Mouse (Mus musculus) small intestine, adult 2 months (tissue): ENCODE measurements around the gene Zscan10. TPM values are rescaled to one million over a fixed set of nuclear protein-coding genes. Genes with fewer than 3 reads are reported as not detected.

Experiments used
- H3K27ac ChIP-seq: fragments of 200-500 bp; 2 replicates; pipeline ENCODE4 v1.5.1; 2012; ENCODE audit warnings: low read depth, low read length, control low read depth, inconsistent platforms; ENCODE audit not compliant: insufficient read depth
- H3K27me3 ChIP-seq: fragments of 200-500 bp; 2 replicates; pipeline ENCODE4 v1.6.1; 2012; ENCODE audit warnings: mild to moderate bottlenecking, moderate library complexity, low read length, inconsistent platforms; ENCODE audit not compliant: control insufficient read depth, insufficient read depth
- H3K36me3 ChIP-seq: fragments of 200-500 bp; 2 replicates; pipeline ENCODE4 v1.6.1; 2012; ENCODE audit warnings: mild to moderate bottlenecking, low read length, control low read depth, inconsistent platforms; ENCODE audit not compliant: control insufficient read depth, insufficient read depth
- H3K4me1 ChIP-seq: fragments of 200-500 bp; 2 replicates; pipeline ENCODE4 v1.6.1; 2012; ENCODE audit warnings: low read length, inconsistent platforms, mixed read lengths; ENCODE audit not compliant: control insufficient read depth, insufficient read depth, insufficient read length
- H3K4me3 ChIP-seq: fragments of 200-500 bp; 2 replicates; pipeline ENCODE4 v1.5.1; 2012; ENCODE audit warnings: low read depth, mild to moderate bottlenecking, control low read depth, inconsistent platforms, low read length, moderate library complexity
- CTCF ChIP-seq: fragments of 200-500 bp; IDR thresholded peaks from 2 replicates; pipeline ENCODE4 v1.5.1; 2012; ENCODE audit warnings: low read depth, mild to moderate bottlenecking, control low read depth, inconsistent platforms, low read length, moderate library complexity, mixed read lengths; ENCODE audit not compliant: insufficient replicate concordance, insufficient read length; ENCODE audit errors: extremely low read depth
- POLR2A ChIP-seq: fragments of 200-500 bp; IDR thresholded peaks from 2 replicates; pipeline ENCODE4 v1.6.1; 2012; ENCODE audit warnings: low read depth, mild to moderate bottlenecking, control low read depth, inconsistent platforms, low read length, moderate library complexity
- WGBS: fragments of 180-500 bp; shearing (Covaris S2); methylation state at CpG from one replicate; pipeline ENCODE4 v1.1.7; 2018; 5-methylcytosine and 5-hydroxymethylcytosine counted together
- polyA plus RNA-seq: library from polyadenylated mRNA; depleted of rRNA; stranded (reverse); fragments of >200 nt; gene quantifications from 2 replicates; pipeline ENCODE4 v1.2.3, GENCODE M21; 2012

The Zscan10 gene
- polyA plus RNA-seq, 1 experiment, result not detected

DNA sequence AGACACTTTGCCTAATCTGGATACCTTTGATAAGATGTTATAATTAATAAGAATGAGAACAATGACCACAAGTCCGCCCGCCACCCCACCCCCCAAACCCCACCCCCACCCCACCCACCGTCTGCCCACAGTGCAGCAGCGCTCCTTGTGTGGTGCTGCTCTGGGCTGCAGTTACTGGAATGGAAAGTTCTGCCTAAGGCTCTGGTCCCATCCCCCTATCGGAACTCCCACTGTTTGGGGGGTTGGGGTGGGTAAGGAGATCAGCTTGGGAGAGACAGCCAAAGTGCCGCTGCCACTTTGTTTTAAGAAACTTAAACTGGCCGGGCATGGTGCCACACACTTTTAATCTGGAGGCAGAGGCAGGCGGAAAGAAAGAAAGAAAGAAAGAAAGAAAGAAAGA lies 2.4 kb downstream of the Zscan10 start:
- Histone ChIP-seq H3K4me1 (peaks cover 2% of the 10 kb centered on the region; the same call in 1 of the 2 replicates), H3K36me3 (no peaks in the 10 kb centered on the region), H3K4me3 (no peak overlapping the region), H3K27ac (no peak overlapping the region), H3K27me3 (no peaks in the 10 kb centered on the region)
- 55% methylated on average over 8 of the region's 8 CpGs for WGBS
- TF ChIP-seq POLR2A (no peak), CTCF (no peak)

DNA sequence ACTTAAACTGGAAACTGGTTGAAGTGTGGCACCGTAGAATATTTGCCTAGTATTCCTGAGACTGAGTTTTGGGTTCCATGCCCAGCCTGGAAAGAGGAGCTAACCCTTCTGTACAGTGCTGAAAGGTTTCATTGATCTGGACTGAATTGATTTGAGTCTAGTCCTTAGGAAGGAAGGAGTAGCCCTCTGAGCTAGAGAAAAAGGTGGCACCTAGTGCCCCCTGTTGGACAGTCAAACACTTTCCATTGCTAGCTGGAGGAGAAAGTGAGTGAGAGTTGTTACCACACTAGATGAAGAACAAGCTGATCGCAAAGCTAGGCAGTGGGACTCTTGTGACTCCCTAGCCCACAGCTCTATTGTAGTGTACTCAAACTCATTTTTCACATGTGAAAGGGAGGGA lies 2.9 kb downstream of the Zscan10 start:
- H3K27me3 ChIP-seq, result no peaks in the 10 kb centered on the region
- peaks cover 2% of the 10 kb centered on the region; the same call in 1 of the 2 replicates for H3K4me1 ChIP-seq
- no peak overlapping the region for H3K27ac ChIP-seq
- no peak overlapping the region for H3K4me3 ChIP-seq
- no peaks in the 10 kb centered on the region for H3K36me3 ChIP-seq
- WGBS, result 68% methylated on average over 2 of the region's 2 CpGs
- TF ChIP-seq CTCF, result no peak
- TF ChIP-seq POLR2A, result no peak

DNA sequence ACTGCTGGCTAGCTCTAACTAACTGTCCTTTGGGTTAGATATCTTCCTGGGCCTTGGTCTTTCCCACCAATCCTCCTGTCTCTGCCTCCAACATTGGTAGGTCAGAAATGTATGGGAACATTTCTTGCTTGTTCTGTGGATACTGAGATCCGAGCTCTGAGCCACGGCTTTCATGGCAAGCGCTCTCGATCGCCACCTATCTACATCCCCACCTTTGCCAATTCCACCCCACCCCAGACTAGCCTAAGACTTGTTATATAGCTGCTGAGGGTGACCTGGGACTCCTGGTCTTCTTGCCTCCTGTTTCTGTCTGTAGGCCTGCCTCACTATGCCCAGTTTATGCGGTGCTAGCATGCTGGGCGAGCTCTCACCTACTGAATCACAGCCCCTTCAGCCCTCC lies 3.7 kb downstream of the Zscan10 start:
- WGBS, result 73% methylated on average over 7 of the region's 7 CpGs
- no peaks in the 10 kb centered on the region for H3K36me3 ChIP-seq
- H3K4me1 ChIP-seq, result peaks cover 2% of the 10 kb centered on the region; the same call in 1 of the 2 replicates
- TF ChIP-seq CTCF, result 0 out of 2 replicates have a peak, but pooled peaks have one; percentile 15
- TF ChIP-seq POLR2A, result no peak
- no peak overlapping the region for H3K27ac ChIP-seq
- H3K27me3 ChIP-seq, result no peaks in the 10 kb centered on the region
- no peak overlapping the region for H3K4me3 ChIP-seq

DNA sequence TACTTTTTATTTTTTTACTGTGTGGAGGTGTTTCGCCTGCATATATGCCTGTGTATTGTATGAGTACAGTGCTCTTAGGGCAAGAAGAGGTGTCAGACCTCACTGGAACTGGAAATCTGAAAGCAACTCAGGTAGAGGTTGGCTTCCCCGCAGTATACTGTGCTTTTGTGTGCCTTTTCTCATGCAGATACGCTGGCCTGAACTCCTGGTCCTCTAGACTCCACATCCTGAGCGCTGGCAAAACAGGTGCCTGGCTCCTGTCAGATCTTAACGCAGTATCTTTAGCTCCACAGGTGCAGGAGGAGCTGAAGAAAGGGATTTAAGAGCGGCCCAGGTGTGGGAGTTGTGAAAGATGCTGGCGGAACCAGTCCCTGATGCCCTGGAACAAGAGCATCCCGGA lies 4.6 kb downstream of the Zscan10 start:
- Histone ChIP-seq H3K27ac (no peak overlapping the region), H3K4me1 (no peaks in the 10 kb centered on the region), H3K4me3 (no peak overlapping the region), H3K27me3 (no peaks in the 10 kb centered on the region), H3K36me3 (no peaks in the 10 kb centered on the region)
- WGBS, result 89% methylated on average over 8 of the region's 8 CpGs
- TF ChIP-seq CTCF (no peak), POLR2A (no peak)

DNA sequence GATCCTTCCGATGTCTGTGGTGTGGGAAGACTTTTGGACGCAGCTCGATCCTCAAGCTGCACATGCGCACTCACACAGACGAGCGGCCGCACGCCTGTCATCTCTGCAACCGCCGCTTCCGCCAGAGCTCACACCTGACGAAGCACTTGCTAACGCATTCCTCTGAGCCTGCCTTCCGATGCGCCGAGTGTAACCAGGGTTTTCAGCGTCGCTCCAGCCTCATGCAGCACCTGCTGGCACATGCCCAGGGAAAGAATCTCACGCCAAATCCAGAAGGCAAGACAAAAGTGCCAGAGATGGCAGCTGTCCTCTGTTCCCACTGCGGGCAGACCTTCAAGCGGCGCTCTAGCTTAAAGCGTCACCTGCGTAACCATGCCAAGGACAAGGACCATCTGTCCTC lies 9.0 kb downstream of the Zscan10 start:
- Histone ChIP-seq H3K27ac (no peak overlapping the region), H3K4me1 (no peaks in the 10 kb centered on the region), H3K4me3 (no peak overlapping the region), H3K27me3 (no peaks in the 10 kb centered on the region), H3K36me3 (no peaks in the 10 kb centered on the region)
- TF ChIP-seq POLR2A (no peak), CTCF (no peak)
- WGBS, result 92% methylated on average over 24 of the region's 24 CpGs

DNA sequence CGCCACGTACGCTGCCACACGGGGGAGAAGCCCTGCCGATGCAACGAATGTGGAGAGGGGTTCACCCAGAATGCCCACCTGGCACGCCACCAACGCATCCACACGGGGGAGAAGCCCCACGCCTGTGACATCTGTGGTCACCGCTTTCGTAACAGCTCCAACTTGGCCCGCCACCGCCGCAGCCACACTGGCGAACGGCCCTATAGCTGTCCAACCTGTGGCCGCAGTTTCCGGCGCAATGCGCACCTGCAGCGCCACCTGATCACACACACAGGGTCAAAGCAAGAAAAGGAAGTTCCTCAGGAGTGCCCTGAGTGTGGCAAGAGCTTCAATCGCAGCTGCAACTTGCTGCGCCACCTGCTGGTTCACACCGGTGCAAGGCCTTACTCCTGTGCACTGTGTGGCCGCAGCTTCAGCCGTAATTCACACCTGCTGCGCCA lies 9.7 kb downstream of the Zscan10 start:
- Histone ChIP-seq H3K27ac (no peak overlapping the region), H3K27me3 (no peaks in the 10 kb centered on the region), H3K4me3 (peak overlapping the region; percentile 11; the same call in 1 of the 2 replicates), H3K4me1 (no peaks in the 10 kb centered on the region), H3K36me3 (no peaks in the 10 kb centered on the region)
- WGBS, result 63% methylated on average over 28 of the region's 28 CpGs
- TF ChIP-seq CTCF (peak; percentile 79), POLR2A (no peak)

DNA sequence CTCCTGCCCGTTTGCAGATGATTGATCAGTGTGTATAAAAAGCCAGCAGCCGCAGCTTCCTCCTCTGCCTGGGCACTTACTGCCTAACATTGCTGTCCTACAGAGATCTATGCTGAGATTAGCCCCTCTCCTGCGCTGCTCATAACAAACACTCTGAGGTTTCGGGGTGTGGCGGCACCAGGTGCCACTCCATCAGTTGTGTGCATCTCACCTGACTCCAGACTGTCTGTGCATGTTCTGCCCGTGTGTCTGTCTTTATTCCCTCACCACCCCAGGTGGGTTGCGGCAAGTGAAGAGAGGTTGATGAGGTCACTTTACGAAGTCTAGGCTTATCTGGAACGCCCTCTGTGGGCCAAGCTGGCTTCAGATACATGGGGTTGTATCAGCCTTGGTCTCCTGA lies 16.4 kb downstream of the Zscan10 start:
- peaks cover 4% of the 10 kb centered on the region; the same call in 1 of the 2 replicates for H3K27me3 ChIP-seq
- H3K4me1 ChIP-seq, result no peaks in the 10 kb centered on the region
- TF ChIP-seq CTCF, result no peak
- no peak for TF ChIP-seq POLR2A
- H3K36me3 ChIP-seq, result no peaks in the 10 kb centered on the region
- H3K4me3 ChIP-seq, result no peak overlapping the region
- WGBS, result 21% methylated on average over 9 of the region's 9 CpGs
- no peak overlapping the region for H3K27ac ChIP-seq
